Mouse (Mus musculus): ENCODE measurements at regions not wholly inside any gene's neighbourhood (a gene's known extent, or its start where the extent isn't known, plus 50 kb on each side); places are given as distances from the start of the nearest gene placed in this dataset.

- Histone ChIP-seq H3K27me3 (ENCODE audit: control insufficient read depth, insufficient read depth, low read length) (no peaks in the 10 kb centered on the region), H3K4me3 (replicated peaks; ENCODE audit: low read length) (no peak overlapping the region), H3K27ac (ENCODE audit: low read length) (no peak overlapping the region), H3K9me3 (replicated peaks; ENCODE audit: control insufficient read depth, low read length) (no peaks in the 10 kb centered on the region), H3K36me3 (ENCODE audit: control insufficient read depth, insufficient read depth, low read length) (no peaks in the 10 kb centered on the region), H3K4me1 (ENCODE audit: control insufficient read depth, insufficient read depth, low read length) (no peaks in the 10 kb centered on the region), H3K4me2 (ENCODE audit: low read depth, low read length) (no peak overlapping the region), H3K9ac (ENCODE audit: low read length) (no peak overlapping the region)
- 78% methylated on average over 7 of the region's 7 CpGs for WGBS
- ATAC-seq (ENCODE audit: insufficient read depth, low FRiP score): no peak
Measured at GRCm38 (mm10) chr8:92472257-92472656, 114.8 kb downstream of the Irx5 start.

DNA sequence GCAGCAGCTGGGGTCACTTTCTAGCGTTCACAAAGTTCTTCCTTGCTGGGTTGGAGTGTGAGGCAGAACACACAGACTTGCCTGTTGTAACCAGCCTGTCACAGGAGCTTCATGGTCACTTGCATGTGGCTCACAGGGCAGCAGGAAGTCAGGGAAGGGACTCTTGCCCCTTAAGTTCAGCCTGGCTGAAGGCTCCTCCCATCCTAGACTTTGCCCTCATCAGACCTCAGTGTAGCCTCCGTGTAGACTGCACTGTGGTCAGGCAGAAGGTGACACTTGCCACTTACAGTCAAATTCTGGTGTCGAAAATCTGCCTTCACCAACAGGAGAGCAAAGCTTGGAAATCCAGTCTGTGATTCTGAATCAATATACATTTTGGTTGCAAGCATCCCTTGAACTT is 115.4 kb downstream of the Irx5 start:
- Histone ChIP-seq H3K4me2 (ENCODE audit: low read depth, low read length) (no peak overlapping the region), H3K9me3 (replicated peaks; ENCODE audit: control insufficient read depth, low read length) (no peaks in the 10 kb centered on the region), H3K4me1 (ENCODE audit: control insufficient read depth, insufficient read depth, low read length) (no peaks in the 10 kb centered on the region), H3K9ac (ENCODE audit: low read length) (no peak overlapping the region), H3K27ac (ENCODE audit: low read length) (no peak overlapping the region), H3K36me3 (ENCODE audit: control insufficient read depth, insufficient read depth, low read length) (no peaks in the 10 kb centered on the region), H3K4me3 (replicated peaks; ENCODE audit: low read length) (no peak overlapping the region), H3K27me3 (ENCODE audit: control insufficient read depth, insufficient read depth, low read length) (no peaks in the 10 kb centered on the region)
- 59% methylated on average over 3 of the region's 3 CpGs for WGBS
- no peak for ATAC-seq (ENCODE audit: insufficient read depth, low FRiP score)

DNA sequence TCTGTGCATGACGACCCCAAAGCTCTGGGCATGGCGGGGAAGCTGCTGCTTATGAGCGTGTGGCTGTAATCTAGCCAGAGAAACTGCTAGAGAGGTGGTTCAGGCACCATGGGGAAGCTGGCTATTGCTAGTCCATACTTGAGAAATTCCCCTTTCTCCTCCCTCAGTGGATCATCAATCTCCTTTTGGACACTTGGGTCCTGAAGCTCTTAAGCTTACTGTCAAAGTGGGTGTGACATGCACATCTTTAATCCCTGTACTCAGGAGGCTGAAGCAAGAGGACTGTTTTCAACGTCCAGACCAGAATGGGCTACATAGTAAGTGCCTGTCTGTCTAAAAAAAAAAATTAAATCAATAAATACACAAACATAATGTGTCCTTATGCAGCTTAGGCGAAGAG is 125.0 kb downstream of the Irx5 start:
- no peaks in the 10 kb centered on the region for H3K9me3 ChIP-seq (replicated peaks; ENCODE audit: control insufficient read depth, low read length)
- ATAC-seq (ENCODE audit: insufficient read depth, low FRiP score): no peak
- no peak overlapping the region for H3K4me3 ChIP-seq (replicated peaks; ENCODE audit: low read length)
- H3K27ac ChIP-seq (ENCODE audit: low read length): no peak overlapping the region
- WGBS: 64% methylated on average over 5 of the region's 5 CpGs
- no peak overlapping the region for H3K4me2 ChIP-seq (ENCODE audit: low read depth, low read length)
- no peak overlapping the region for H3K9ac ChIP-seq (ENCODE audit: low read length)
- no peaks in the 10 kb centered on the region for H3K4me1 ChIP-seq (ENCODE audit: control insufficient read depth, insufficient read depth, low read length)
- H3K36me3 ChIP-seq (ENCODE audit: control insufficient read depth, insufficient read depth, low read length): no peaks in the 10 kb centered on the region
- no peaks in the 10 kb centered on the region for H3K27me3 ChIP-seq (ENCODE audit: control insufficient read depth, insufficient read depth, low read length)

- H3K36me3 ChIP-seq (ENCODE audit: control insufficient read depth, insufficient read depth, low read length): no peaks in the 10 kb centered on the region
- no peaks in the 10 kb centered on the region for H3K4me1 ChIP-seq (ENCODE audit: control insufficient read depth, insufficient read depth, low read length)
- no peaks in the 10 kb centered on the region for H3K27me3 ChIP-seq (ENCODE audit: control insufficient read depth, insufficient read depth, low read length)
- no peak overlapping the region for H3K4me3 ChIP-seq (replicated peaks; ENCODE audit: low read length)
- H3K9ac ChIP-seq (ENCODE audit: low read length): no peak overlapping the region
- H3K4me2 ChIP-seq (ENCODE audit: low read depth, low read length): no peak overlapping the region
- WGBS: 54% methylated on average over 8 of the region's 8 CpGs
- ATAC-seq (ENCODE audit: insufficient read depth, low FRiP score): no peak
- H3K27ac ChIP-seq (ENCODE audit: low read length): no peak overlapping the region
- no peaks in the 10 kb centered on the region for H3K9me3 ChIP-seq (replicated peaks; ENCODE audit: control insufficient read depth, low read length)
Measured at GRCm38 (mm10) chr8:92483055-92483765, 125.8 kb downstream of the Irx5 start.

DNA sequence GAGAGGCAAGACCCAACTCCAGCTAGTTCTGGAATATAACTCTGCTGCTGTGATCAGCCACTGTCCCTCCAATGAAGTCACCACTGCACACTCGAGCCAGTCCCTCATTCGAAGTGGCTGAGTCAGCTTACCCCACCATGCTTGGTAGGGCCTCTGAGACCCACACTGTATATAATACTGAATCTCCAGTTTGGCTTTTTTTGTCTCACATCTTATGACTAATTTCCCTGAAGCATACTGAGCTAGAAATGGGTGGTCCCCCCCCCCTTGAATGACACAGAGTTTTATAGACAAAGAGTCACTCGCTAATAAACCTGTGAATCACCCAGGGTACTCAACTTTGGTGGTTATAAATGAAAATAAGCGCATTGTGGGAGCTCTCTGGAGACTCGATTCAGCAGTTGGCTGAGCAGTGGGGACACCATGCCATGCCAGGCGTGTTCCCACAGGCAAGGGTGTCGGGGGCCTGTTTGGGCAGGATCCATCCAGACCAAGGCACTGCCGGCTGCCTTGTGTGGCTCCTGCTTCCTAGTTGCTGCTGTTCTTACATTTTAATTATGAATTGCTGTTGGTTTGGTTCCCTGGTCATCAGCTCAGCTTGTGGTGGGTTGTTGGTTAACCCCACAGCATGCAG is 131.2 kb downstream of the Irx5 start:
- 71% methylated on average over 8 of the region's 8 CpGs for WGBS
- Histone ChIP-seq H3K36me3 (ENCODE audit: control insufficient read depth, insufficient read depth, low read length) (no peaks in the 10 kb centered on the region), H3K4me3 (replicated peaks; ENCODE audit: low read length) (no peak overlapping the region), H3K9ac (ENCODE audit: low read length) (no peak overlapping the region), H3K4me2 (ENCODE audit: low read depth, low read length) (no peak overlapping the region), H3K4me1 (ENCODE audit: control insufficient read depth, insufficient read depth, low read length) (no peaks in the 10 kb centered on the region), H3K27ac (ENCODE audit: low read length) (peak overlapping the region; percentile 47; the same call in 1 of the 2 replicates), H3K9me3 (replicated peaks; ENCODE audit: control insufficient read depth, low read length) (no peaks in the 10 kb centered on the region), H3K27me3 (ENCODE audit: control insufficient read depth, insufficient read depth, low read length) (no peaks in the 10 kb centered on the region)
- ATAC-seq (ENCODE audit: insufficient read depth, low FRiP score): peak; percentile 51; the same call in 1 of the 2 replicates

DNA sequence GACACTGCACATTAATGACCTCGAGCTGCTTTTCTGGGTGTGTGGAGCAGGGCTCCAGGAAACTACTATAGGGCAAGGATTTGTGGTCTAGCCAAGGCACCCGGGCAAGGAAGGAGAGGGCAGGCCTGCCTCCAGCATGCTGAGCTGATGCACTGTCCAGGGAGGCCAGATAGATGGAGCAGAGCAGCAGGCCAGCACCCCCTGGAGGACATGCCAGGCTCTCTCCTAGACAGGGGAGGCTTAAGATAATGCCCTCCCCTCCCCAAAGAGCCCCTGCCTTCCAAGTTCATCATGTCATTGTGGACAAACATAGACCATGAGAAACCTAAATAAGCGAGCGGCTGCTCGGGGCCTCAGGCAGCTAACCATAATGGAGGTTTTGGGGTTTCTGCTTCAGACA is 134.1 kb downstream of the Irx5 start:
- Histone ChIP-seq H3K27ac (ENCODE audit: low read length) (no peak overlapping the region), H3K4me1 (ENCODE audit: control insufficient read depth, insufficient read depth, low read length) (no peaks in the 10 kb centered on the region), H3K4me3 (replicated peaks; ENCODE audit: low read length) (no peak overlapping the region), H3K27me3 (ENCODE audit: control insufficient read depth, insufficient read depth, low read length) (no peaks in the 10 kb centered on the region), H3K9ac (ENCODE audit: low read length) (no peak overlapping the region), H3K9me3 (replicated peaks; ENCODE audit: control insufficient read depth, low read length) (no peaks in the 10 kb centered on the region), H3K4me2 (ENCODE audit: low read depth, low read length) (no peak overlapping the region), H3K36me3 (ENCODE audit: control insufficient read depth, insufficient read depth, low read length) (no peaks in the 10 kb centered on the region)
- WGBS: 63% methylated on average over 5 of the region's 5 CpGs
- ATAC-seq (ENCODE audit: insufficient read depth, low FRiP score): no peak

DNA sequence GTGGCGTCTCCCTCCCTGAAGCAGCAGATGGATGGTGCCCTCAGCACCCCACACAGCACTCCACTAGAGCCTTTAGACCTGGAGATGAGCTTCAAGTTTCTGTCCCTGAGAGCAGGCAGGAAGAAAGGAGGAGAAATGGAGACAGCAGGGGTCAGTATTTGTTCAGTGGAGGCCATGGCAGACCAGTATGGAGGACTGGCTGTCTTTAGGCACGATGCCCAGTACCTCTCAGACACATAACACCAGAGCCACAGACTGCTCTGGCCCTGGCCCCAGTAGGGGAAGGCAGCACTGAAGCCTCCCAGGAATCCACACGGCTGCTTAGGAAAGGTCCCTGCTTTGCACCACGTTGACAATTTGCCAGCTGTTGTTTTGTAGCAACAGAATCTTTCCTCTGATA is 136.0 kb downstream of the Irx5 start:
- H3K9me3 ChIP-seq (replicated peaks; ENCODE audit: control insufficient read depth, low read length): no peaks in the 10 kb centered on the region
- no peak overlapping the region for H3K27ac ChIP-seq (ENCODE audit: low read length)
- 47% methylated on average over 4 of the region's 4 CpGs for WGBS
- no peaks in the 10 kb centered on the region for H3K36me3 ChIP-seq (ENCODE audit: control insufficient read depth, insufficient read depth, low read length)
- H3K9ac ChIP-seq (ENCODE audit: low read length): no peak overlapping the region
- H3K4me2 ChIP-seq (ENCODE audit: low read depth, low read length): no peak overlapping the region
- no peaks in the 10 kb centered on the region for H3K27me3 ChIP-seq (ENCODE audit: control insufficient read depth, insufficient read depth, low read length)
- no peaks in the 10 kb centered on the region for H3K4me1 ChIP-seq (ENCODE audit: control insufficient read depth, insufficient read depth, low read length)
- H3K4me3 ChIP-seq (replicated peaks; ENCODE audit: low read length): no peak overlapping the region
- ATAC-seq (ENCODE audit: insufficient read depth, low FRiP score): peak; percentile 71; the same call in 1 of the 2 replicates

DNA sequence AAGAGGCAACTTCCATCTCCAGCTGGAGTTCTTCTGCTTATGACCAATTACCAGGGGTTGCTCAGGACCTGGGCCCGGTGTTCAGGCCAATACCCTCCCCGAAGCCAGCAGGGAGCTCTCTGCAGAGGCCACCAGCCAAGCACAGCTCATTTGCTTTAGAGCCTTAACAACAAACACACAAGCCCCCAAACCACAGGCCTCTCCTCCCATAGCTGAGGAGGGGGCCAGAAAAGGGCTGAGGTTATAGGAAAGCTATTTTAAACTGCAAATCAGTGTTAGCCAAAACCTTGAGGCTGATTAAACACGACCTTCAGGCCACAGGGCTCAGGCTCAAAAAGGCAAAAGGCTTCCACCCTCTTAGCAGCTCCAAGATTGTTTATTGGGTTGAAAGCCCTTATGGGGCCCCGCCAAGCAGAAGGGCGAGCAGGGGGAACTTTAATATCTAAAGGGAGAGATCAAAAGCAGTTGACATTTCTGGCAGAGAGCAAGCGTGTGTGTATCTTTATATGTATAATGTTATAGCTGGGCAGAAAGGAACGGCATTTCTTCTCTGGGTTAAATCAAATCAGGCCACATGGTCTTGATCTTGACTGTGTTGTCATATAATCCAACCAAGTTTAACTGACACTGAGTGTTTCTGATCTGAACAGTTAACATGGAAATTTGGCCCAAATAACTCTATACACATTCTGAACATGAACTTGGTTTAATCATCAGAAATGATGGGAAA is 148.3 kb downstream of the Irx5 start:
- Histone ChIP-seq H3K4me1 (ENCODE audit: control insufficient read depth, insufficient read depth, low read length) (no peaks in the 10 kb centered on the region), H3K4me2 (ENCODE audit: low read depth, low read length) (no peak overlapping the region), H3K36me3 (ENCODE audit: control insufficient read depth, insufficient read depth, low read length) (no peaks in the 10 kb centered on the region), H3K9ac (ENCODE audit: low read length) (no peak overlapping the region), H3K9me3 (replicated peaks; ENCODE audit: control insufficient read depth, low read length) (no peaks in the 10 kb centered on the region), H3K27ac (ENCODE audit: low read length) (no peak overlapping the region), H3K27me3 (ENCODE audit: control insufficient read depth, insufficient read depth, low read length) (no peaks in the 10 kb centered on the region), H3K4me3 (replicated peaks; ENCODE audit: low read length) (no peak overlapping the region)
- ATAC-seq (ENCODE audit: insufficient read depth, low FRiP score): 0 out of 2 replicates have a peak, but pooled peaks have one; percentile 34
- 35% methylated on average over 7 of the region's 7 CpGs for WGBS

DNA sequence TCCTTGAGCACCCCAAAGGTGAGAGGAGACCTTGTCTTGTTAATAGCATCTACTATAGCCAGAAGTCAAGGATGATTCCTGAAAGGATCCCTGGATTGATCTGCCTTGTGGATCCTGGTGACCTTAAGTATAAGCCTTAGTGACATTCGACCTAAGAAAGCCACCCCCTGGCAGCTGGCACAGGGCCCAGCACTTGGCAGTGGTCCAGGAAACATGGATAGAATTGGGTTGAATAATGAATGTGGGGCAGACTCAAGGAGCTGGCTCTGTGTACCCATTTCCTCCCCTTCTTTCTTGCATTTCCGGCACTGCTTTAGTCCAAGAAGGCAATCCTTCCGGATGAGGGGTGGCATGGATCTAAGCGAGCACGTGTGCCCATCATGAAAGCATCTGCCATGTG is 149.0 kb downstream of the Irx5 start:
- no peaks in the 10 kb centered on the region for H3K36me3 ChIP-seq (ENCODE audit: control insufficient read depth, insufficient read depth, low read length)
- no peak overlapping the region for H3K4me2 ChIP-seq (ENCODE audit: low read depth, low read length)
- no peak for ATAC-seq (ENCODE audit: insufficient read depth, low FRiP score)
- no peaks in the 10 kb centered on the region for H3K27me3 ChIP-seq (ENCODE audit: control insufficient read depth, insufficient read depth, low read length)
- H3K4me1 ChIP-seq (ENCODE audit: control insufficient read depth, insufficient read depth, low read length): no peaks in the 10 kb centered on the region
- no peaks in the 10 kb centered on the region for H3K9me3 ChIP-seq (replicated peaks; ENCODE audit: control insufficient read depth, low read length)
- no peak overlapping the region for H3K4me3 ChIP-seq (replicated peaks; ENCODE audit: low read length)
- no peak overlapping the region for H3K27ac ChIP-seq (ENCODE audit: low read length)
- WGBS: 69% methylated on average over 5 of the region's 5 CpGs
- no peak overlapping the region for H3K9ac ChIP-seq (ENCODE audit: low read length)
